Mouse (Mus musculus) small intestine, adult 2 months (tissue): ENCODE results near the gene Rsc1a1.

Source experiments
- CTCF ChIP-seq: fragments of 200-500 bp; IDR thresholded peaks from 2 replicates; pipeline ENCODE4 v1.5.1; 2012; ENCODE audit warnings: low read depth, mild to moderate bottlenecking, control low read depth, inconsistent platforms, low read length, moderate library complexity, mixed read lengths; ENCODE audit not compliant: insufficient replicate concordance, insufficient read length; ENCODE audit errors: extremely low read depth
- POLR2A ChIP-seq: fragments of 200-500 bp; IDR thresholded peaks from 2 replicates; pipeline ENCODE4 v1.6.1; 2012; ENCODE audit warnings: low read depth, mild to moderate bottlenecking, control low read depth, inconsistent platforms, low read length, moderate library complexity

- TF ChIP-seq CTCF (no peak), POLR2A (no peak)
Observed at GRCm38 (mm10) chr4:141655908-141656608, 29.3 kb downstream of the Rsc1a1 start.
